Mouse (Mus musculus): ENCODE measurements around the gene Inpp4b.

Inpp4b gene

GRCm38 (mm10) chr8:81849976-81850375 is 507.6 kb downstream of the Inpp4b start:
- DNase-seq, result no peak

- DNase-seq, result no peak
Measured at GRCm38 (mm10) chr8:81853184-81853583, 510.8 kb downstream of the Inpp4b start.

- DNase-seq, result peak in 1 of 2 experiments; percentile 20
Measured at GRCm38 (mm10) chr8:81854543-81854942, 512.2 kb downstream of the Inpp4b start.

GRCm38 (mm10) chr8:81855009-81855408 is 512.7 kb downstream of the Inpp4b start:
- no peak for DNase-seq

GRCm38 (mm10) chr8:81856120-81856519 is 513.8 kb downstream of the Inpp4b start:
- DNase-seq, result no peak

- DNase-seq, result no peak
Measured at GRCm38 (mm10) chr8:81856608-81857007, 514.3 kb downstream of the Inpp4b start.

- no peak for DNase-seq
Measured at GRCm38 (mm10) chr8:81858393-81858792, 516.0 kb downstream of the Inpp4b start.

- no peak for DNase-seq
Measured at GRCm38 (mm10) chr8:81859805-81860204, 517.4 kb downstream of the Inpp4b start.

- DNase-seq, result no peak
Measured at GRCm38 (mm10) chr8:81861311-81861710, 519.0 kb downstream of the Inpp4b start.

GRCm38 (mm10) chr8:81862738-81863137 is 520.4 kb downstream of the Inpp4b start:
- DNase-seq, result no peak

- peak in 1 of 2 experiments; percentile 7 for DNase-seq
Measured at GRCm38 (mm10) chr8:81864318-81864717, 522.0 kb downstream of the Inpp4b start.

- peak; percentile 33 to 56 for DNase-seq
Measured at GRCm38 (mm10) chr8:81865664-81866063, 523.3 kb downstream of the Inpp4b start.

- DNase-seq, result no peak
Measured at GRCm38 (mm10) chr8:81867020-81867419, 524.7 kb downstream of the Inpp4b start.

- DNase-seq, result no peak
Measured at GRCm38 (mm10) chr8:81870466-81870865, 528.1 kb downstream of the Inpp4b start.

GRCm38 (mm10) chr8:81880071-81880470 is 537.7 kb downstream of the Inpp4b start:
- no peak for DNase-seq

- DNase-seq, result no peak
Measured at GRCm38 (mm10) chr8:81884195-81884594, 541.8 kb downstream of the Inpp4b start.

- no peak for DNase-seq
Measured at GRCm38 (mm10) chr8:81888843-81889242, 546.5 kb downstream of the Inpp4b start.

GRCm38 (mm10) chr8:81893292-81893691 is 550.9 kb downstream of the Inpp4b start:
- DNase-seq, result no peak

- no peak for DNase-seq
Measured at GRCm38 (mm10) chr8:81946812-81947211, 604.5 kb downstream of the Inpp4b start.

- no peak for DNase-seq
Measured at GRCm38 (mm10) chr8:81953101-81953500, 610.7 kb downstream of the Inpp4b start.

GRCm38 (mm10) chr8:81985128-81985665 is 642.8 kb downstream of the Inpp4b start:
- DNase-seq, result peak in 1 of 2 experiments; percentile 10

- DNase-seq, result no peak
Measured at GRCm38 (mm10) chr8:81992966-81993365, 650.6 kb downstream of the Inpp4b start.

GRCm38 (mm10) chr8:81996239-81996638 is 653.9 kb downstream of the Inpp4b start:
- DNase-seq, result no peak

- no peak for DNase-seq
Measured at GRCm38 (mm10) chr8:81996823-81997222, 654.5 kb downstream of the Inpp4b start.

GRCm38 (mm10) chr8:82004158-82004557 is 661.8 kb downstream of the Inpp4b start:
- no peak for DNase-seq
